Mouse (Mus musculus): ENCODE data around the gene Crmp1. TPM values are rescaled to one million over a fixed set of nuclear protein-coding genes. Genes with fewer than 3 reads are reported as not detected.

The Crmp1 gene
- polyA plus RNA-seq, 1 experiment from 2014 or later: 241 TPM

Other genes with a start within 250 kb of the Crmp1 start
- 0.03 and 0.07 TPM in 2 replicates for gene Gm1043, start 156.6 kb upstream of the Crmp1 start, polyA plus RNA-seq (2014; fragmentation: Nextera tagmentation; extraction: Ambion mirVana)
- gene Evc, start 95.0 kb downstream of the Crmp1 start, polyA plus RNA-seq (2014; fragmentation: Nextera tagmentation; extraction: Ambion mirVana): 24.2 and 26.7 TPM in 2 replicates
- 16.8 and 19.1 TPM in 2 replicates for gene Evc2, start 96.6 kb downstream of the Crmp1 start, polyA plus RNA-seq (2014; fragmentation: Nextera tagmentation; extraction: Ambion mirVana)

Measured in forebrain, embryonic 11.5 days (tissue).